Mouse (Mus musculus) liver, embryonic 12.5 days (tissue): ENCODE measurements around the gene Nudcd3. TPM values are rescaled to one million over a fixed set of nuclear protein-coding genes. Genes with fewer than 3 reads are reported as not detected.

Source experiments
- ATAC-seq: fragments of 200-750 bp; cut with Nextera tagmentation; 2 replicates; pipeline ENCODE4 v1.8.0; 2017; ENCODE audit warnings: moderate number of reproducible peaks, mild to moderate bottlenecking, moderate library complexity
- H3K27ac ChIP-seq: fragments of 300-500 bp; sonication (generic); 2 replicates; pipeline ENCODE4 v1.5.1; 2016; ENCODE audit warnings: mild to moderate bottlenecking
- H3K27me3 ChIP-seq: fragments of 300-500 bp; sonication (generic); replicated peaks from 2 replicates; pipeline ENCODE4 v1.6.1; 2016; ENCODE audit warnings: mild to moderate bottlenecking, moderate library complexity
- H3K36me3 ChIP-seq: fragments of 300-500 bp; sonication (generic); 2 replicates; pipeline ENCODE4 v1.6.1; 2016; ENCODE audit warnings: mild to moderate bottlenecking, moderate library complexity
- H3K4me1 ChIP-seq: fragments of 300-500 bp; sonication (generic); 2 replicates; pipeline ENCODE4 v1.6.1; 2016
- H3K4me2 ChIP-seq: fragments of 300-500 bp; sonication (generic); 2 replicates; pipeline ENCODE4 v1.6.1; 2016; ENCODE audit warnings: mild to moderate bottlenecking, moderate library complexity
- H3K4me3 ChIP-seq: fragments of 300-500 bp; sonication (generic); 2 replicates; pipeline ENCODE4 v1.5.1; 2016; ENCODE audit warnings: mild to moderate bottlenecking, moderate library complexity
- H3K9ac ChIP-seq: fragments of 300-500 bp; sonication (generic); 2 replicates; pipeline ENCODE4 v1.6.1; 2016; ENCODE audit warnings: mild to moderate bottlenecking, moderate library complexity
- H3K9me3 ChIP-seq: fragments of 300-500 bp; sonication (generic); replicated peaks from 2 replicates; pipeline ENCODE4 v1.6.1; 2016; ENCODE audit warnings: mild to moderate bottlenecking, moderate library complexity
- WGBS: fragments of 180-500 bp; shearing (Covaris S2); methylation state at CpG from one replicate; pipeline ENCODE4 v1.1.7; 2016; ENCODE audit not compliant: insufficient replicate concordance; 5-methylcytosine and 5-hydroxymethylcytosine counted together
- polyA plus RNA-seq: library from polyadenylated mRNA; unstranded; fragments of >200 nt; fragmentation: Nextera tagmentation; extraction: Ambion mirVana; gene quantifications from 2 replicates; pipeline ENCODE4 v1.2.1, GENCODE M21; 2016

The Nudcd3 gene
- polyA plus RNA-seq, 1 experiment from 2014 or later: 21.7 TPM

- Histone ChIP-seq H3K4me3 (no peak overlapping the region), H3K36me3 (no peaks in the 10 kb centered on the region), H3K9me3 (no peaks in the 10 kb centered on the region), H3K27ac (no peak overlapping the region), H3K4me1 (peaks cover 44% of the 10 kb centered on the region), H3K4me2 (no peak overlapping the region), H3K9ac (no peak overlapping the region), H3K27me3 (no peaks in the 10 kb centered on the region)
- ATAC-seq: no peak
- WGBS: 78% methylated on average over 5 of the region's 5 CpGs
These were observed 43.1 kb downstream of the Nudcd3 start for GRCm38 (mm10) chr11:6157119-6157518.

DNA sequence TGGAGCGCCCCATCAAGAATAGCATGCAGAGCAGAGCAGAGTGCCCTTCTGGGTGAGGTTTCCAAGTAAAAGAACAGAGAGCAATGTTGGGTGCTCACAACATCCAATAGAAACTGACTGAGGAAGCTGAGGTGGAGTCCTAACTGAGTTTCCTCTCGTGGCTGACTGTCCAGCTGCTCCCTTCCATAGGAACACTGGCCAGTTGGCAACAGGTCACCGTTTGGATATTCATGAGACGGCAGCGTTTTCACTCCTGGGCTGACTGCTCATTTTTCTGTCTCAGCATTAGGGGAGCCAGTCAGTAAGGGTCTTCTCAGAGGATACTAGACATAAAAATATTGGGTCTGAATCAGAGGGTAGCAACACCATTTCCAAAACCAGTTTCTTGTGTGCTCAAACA lies 43.6 kb downstream of the Nudcd3 start:
- WGBS: 86% methylated on average over 5 of the region's 5 CpGs
- H3K4me1 ChIP-seq: peaks cover 44% of the 10 kb centered on the region
- no peak for ATAC-seq
- no peaks in the 10 kb centered on the region for H3K27me3 ChIP-seq
- no peak overlapping the region for H3K9ac ChIP-seq
- no peak overlapping the region for H3K4me3 ChIP-seq
- H3K4me2 ChIP-seq: no peak overlapping the region
- no peak overlapping the region for H3K27ac ChIP-seq
- no peaks in the 10 kb centered on the region for H3K36me3 ChIP-seq
- no peaks in the 10 kb centered on the region for H3K9me3 ChIP-seq

GRCm38 (mm10) chr11:6154211-6154701 lies 46.0 kb downstream of the Nudcd3 start:
- Histone ChIP-seq H3K27ac (no peak overlapping the region), H3K4me1 (peaks cover 24% of the 10 kb centered on the region), H3K9me3 (no peaks in the 10 kb centered on the region), H3K9ac (no peak overlapping the region), H3K36me3 (peaks cover 14% of the 10 kb centered on the region), H3K27me3 (no peaks in the 10 kb centered on the region), H3K4me3 (no peak overlapping the region), H3K4me2 (no peak overlapping the region)
- no peak for ATAC-seq
- WGBS: 55% methylated on average over 3 of the region's 3 CpGs

DNA sequence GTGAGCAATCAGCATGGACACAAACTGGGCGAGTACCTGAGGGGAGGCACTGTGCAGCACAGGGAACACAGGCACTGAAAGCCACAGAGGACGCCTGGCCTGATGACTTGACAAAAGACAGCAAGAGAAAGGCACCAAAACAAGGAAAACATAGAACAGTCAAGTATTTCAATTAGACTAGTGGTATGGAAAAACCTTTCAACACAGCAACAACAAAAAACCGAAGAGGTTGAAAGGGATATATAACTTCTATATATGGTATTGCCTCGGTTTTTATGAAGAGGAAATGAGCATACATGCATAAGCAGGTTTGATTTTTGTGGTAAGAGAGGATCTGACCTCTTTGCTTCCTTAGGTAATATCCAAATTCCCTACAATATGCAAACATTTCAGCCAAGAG lies 47.4 kb downstream of the Nudcd3 start:
- no peaks in the 10 kb centered on the region for H3K27me3 ChIP-seq
- H3K9ac ChIP-seq: no peak overlapping the region
- H3K36me3 ChIP-seq: peaks cover 23% of the 10 kb centered on the region
- no peak overlapping the region for H3K4me3 ChIP-seq
- WGBS: 65% methylated on average over 4 of the region's 4 CpGs
- no peak for ATAC-seq
- H3K9me3 ChIP-seq: 0 out of 2 replicates have a peak, but pooled peaks cover 3% of the 10 kb centered on the region
- no peak overlapping the region for H3K27ac ChIP-seq
- peaks cover 16% of the 10 kb centered on the region for H3K4me1 ChIP-seq
- H3K4me2 ChIP-seq: no peak overlapping the region

GRCm38 (mm10) chr11:6138233-6138950 lies 61.8 kb downstream of the Nudcd3 start:
- H3K36me3 ChIP-seq: peaks cover 9% of the 10 kb centered on the region
- no peaks in the 10 kb centered on the region for H3K4me1 ChIP-seq
- WGBS: 79% methylated on average over 7 of the region's 7 CpGs
- no peak for ATAC-seq
- no peaks in the 10 kb centered on the region for H3K27me3 ChIP-seq
- no peak overlapping the region for H3K27ac ChIP-seq
- no peak overlapping the region for H3K4me3 ChIP-seq
- H3K4me2 ChIP-seq: no peak overlapping the region
- no peak overlapping the region for H3K9ac ChIP-seq
- no peaks in the 10 kb centered on the region for H3K9me3 ChIP-seq

GRCm38 (mm10) chr11:6132886-6133285 lies 67.3 kb downstream of the Nudcd3 start:
- H3K4me2 ChIP-seq: no peak overlapping the region
- no peaks in the 10 kb centered on the region for H3K4me1 ChIP-seq
- H3K9me3 ChIP-seq: no peaks in the 10 kb centered on the region
- 80% methylated on average over 4 of the region's 4 CpGs for WGBS
- H3K4me3 ChIP-seq: no peak overlapping the region
- H3K27ac ChIP-seq: no peak overlapping the region
- no peaks in the 10 kb centered on the region for H3K36me3 ChIP-seq
- no peaks in the 10 kb centered on the region for H3K27me3 ChIP-seq
- no peak for ATAC-seq
- H3K9ac ChIP-seq: no peak overlapping the region

DNA sequence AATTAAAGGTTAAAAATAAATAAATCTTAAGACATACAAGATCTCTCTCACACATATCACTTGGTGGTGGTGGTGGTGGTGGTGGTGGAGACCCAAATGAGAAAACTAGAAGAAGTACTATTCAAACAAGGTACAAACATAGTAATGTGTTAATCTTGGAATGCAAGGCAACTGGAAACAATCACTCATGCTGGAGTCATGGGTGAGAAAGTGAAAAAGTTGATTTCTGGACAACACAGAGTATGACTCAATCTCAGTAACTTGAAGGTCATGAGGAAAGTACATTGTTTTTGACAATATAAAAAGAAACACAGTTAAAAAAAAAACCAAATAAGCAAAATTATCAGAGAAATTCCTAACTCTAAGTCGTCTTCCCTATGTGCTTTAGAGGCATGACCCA lies 69.6 kb downstream of the Nudcd3 start:
- no peak overlapping the region for H3K4me3 ChIP-seq
- no peak for ATAC-seq
- H3K4me2 ChIP-seq: no peak overlapping the region
- no peak overlapping the region for H3K27ac ChIP-seq
- H3K4me1 ChIP-seq: no peaks in the 10 kb centered on the region
- 50% methylated on average over 1 of the region's 1 CpGs for WGBS
- H3K27me3 ChIP-seq: no peaks in the 10 kb centered on the region
- H3K36me3 ChIP-seq: no peaks in the 10 kb centered on the region
- H3K9ac ChIP-seq: no peak overlapping the region
- H3K9me3 ChIP-seq: no peaks in the 10 kb centered on the region

DNA sequence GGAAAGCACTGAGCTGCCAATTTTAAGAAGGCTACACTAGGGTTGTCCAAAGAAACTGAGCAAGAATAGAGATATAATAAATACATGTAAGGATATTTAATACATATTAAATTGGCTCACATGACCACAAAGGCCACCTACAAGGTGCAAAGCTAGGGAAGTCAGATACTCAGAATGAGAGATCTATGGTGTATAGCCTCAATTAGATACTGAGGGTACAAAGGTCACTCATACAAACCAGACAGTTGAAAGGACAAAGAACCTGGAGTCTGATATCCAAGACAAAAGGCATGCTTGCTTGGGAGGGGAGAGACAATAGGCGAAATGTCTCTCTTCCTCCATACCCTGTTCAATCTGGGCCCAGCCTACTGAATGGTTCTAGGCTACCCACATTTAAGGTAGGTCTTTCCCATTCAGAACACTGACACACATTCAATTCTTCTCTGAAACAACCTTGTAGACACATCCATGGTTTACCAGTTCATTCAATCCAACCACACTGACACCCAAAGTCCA lies 76.6 kb downstream of the Nudcd3 start:
- Histone ChIP-seq H3K4me3 (no peak overlapping the region), H3K36me3 (peaks cover 41% of the 10 kb centered on the region), H3K4me2 (no peak overlapping the region), H3K4me1 (no peaks in the 10 kb centered on the region), H3K9ac (no peak overlapping the region), H3K27ac (no peak overlapping the region), H3K27me3 (no peaks in the 10 kb centered on the region), H3K9me3 (no peaks in the 10 kb centered on the region)
- ATAC-seq: no peak
- 75% methylated on average over 1 of the region's 1 CpGs for WGBS

DNA sequence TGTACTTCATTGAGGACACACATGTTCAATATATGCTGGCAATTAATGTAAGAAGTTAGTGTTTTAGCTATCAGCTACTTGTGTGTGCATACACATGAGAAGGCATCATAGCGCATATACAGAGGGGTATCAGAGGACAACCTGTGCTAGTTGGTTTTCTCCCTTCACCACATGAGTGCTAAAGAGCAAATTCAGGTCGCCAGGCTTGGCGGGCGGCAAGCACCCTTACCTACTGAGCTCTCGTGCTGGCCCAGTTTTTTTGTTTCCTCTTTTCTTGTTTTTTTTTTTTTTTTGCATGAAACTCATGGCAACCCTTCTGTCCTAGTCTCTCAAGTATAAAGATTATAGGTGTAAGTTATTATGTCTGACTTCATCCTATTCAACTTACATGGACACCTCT lies 77.6 kb downstream of the Nudcd3 start:
- no peak for ATAC-seq
- 85% methylated on average over 5 of the region's 5 CpGs for WGBS
- no peaks in the 10 kb centered on the region for H3K27me3 ChIP-seq
- H3K27ac ChIP-seq: no peak overlapping the region
- no peak overlapping the region for H3K9ac ChIP-seq
- no peak overlapping the region for H3K4me2 ChIP-seq
- no peaks in the 10 kb centered on the region for H3K4me1 ChIP-seq
- H3K36me3 ChIP-seq: peaks cover 49% of the 10 kb centered on the region
- no peak overlapping the region for H3K4me3 ChIP-seq
- no peaks in the 10 kb centered on the region for H3K9me3 ChIP-seq

DNA sequence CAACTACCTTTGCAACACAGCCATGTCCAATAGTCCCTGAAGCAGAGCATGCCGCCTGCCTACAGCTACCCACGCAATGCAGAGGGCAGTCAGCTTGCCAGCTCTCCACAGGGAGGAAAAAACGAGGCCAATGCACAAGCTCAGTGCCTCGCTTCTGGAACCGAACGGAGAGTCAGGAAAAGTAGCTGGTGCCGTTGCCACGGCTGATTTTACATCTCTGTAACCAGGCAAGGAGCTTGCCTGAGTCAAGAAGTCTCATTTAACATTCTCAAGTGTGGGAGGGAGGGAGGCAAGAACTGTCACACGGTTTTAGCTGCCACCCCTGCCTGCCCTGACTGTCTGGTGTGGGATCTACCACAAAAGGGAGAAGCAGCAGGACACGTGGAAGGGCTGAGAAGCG lies 79.6 kb downstream of the Nudcd3 start:
- Histone ChIP-seq H3K9ac (no peak overlapping the region), H3K9me3 (no peaks in the 10 kb centered on the region), H3K4me1 (no peaks in the 10 kb centered on the region), H3K4me3 (no peak overlapping the region), H3K4me2 (no peak overlapping the region), H3K27me3 (no peaks in the 10 kb centered on the region), H3K27ac (no peak overlapping the region), H3K36me3 (peaks cover 58% of the 10 kb centered on the region)
- WGBS: 74% methylated on average over 11 of the region's 11 CpGs
- no peak for ATAC-seq

- no peak for ATAC-seq
- H3K27ac ChIP-seq: no peak overlapping the region
- no peaks in the 10 kb centered on the region for H3K9me3 ChIP-seq
- H3K4me3 ChIP-seq: no peak overlapping the region
- H3K36me3 ChIP-seq: peaks cover 53% of the 10 kb centered on the region
- H3K9ac ChIP-seq: no peak overlapping the region
- WGBS: 89% methylated on average over 6 of the region's 6 CpGs
- no peaks in the 10 kb centered on the region for H3K27me3 ChIP-seq
- no peaks in the 10 kb centered on the region for H3K4me1 ChIP-seq
- H3K4me2 ChIP-seq: no peak overlapping the region
These were observed 80.2 kb downstream of the Nudcd3 start for GRCm38 (mm10) chr11:6120001-6120400.

- Histone ChIP-seq H3K4me1 (no peaks in the 10 kb centered on the region), H3K9ac (no peak overlapping the region), H3K4me3 (no peak overlapping the region), H3K4me2 (no peak overlapping the region), H3K27me3 (no peaks in the 10 kb centered on the region), H3K9me3 (no peaks in the 10 kb centered on the region), H3K36me3 (peaks cover 51% of the 10 kb centered on the region), H3K27ac (no peak overlapping the region)
- ATAC-seq: no peak
- 80% methylated on average over 11 of the region's 11 CpGs for WGBS
These were observed 80.9 kb downstream of the Nudcd3 start for GRCm38 (mm10) chr11:6119312-6119711.

- WGBS: 70% methylated on average over 2 of the region's 2 CpGs
- Histone ChIP-seq H3K27ac (no peak overlapping the region), H3K4me1 (no peaks in the 10 kb centered on the region), H3K36me3 (peaks cover 65% of the 10 kb centered on the region), H3K9ac (no peak overlapping the region), H3K4me2 (no peak overlapping the region), H3K27me3 (no peaks in the 10 kb centered on the region), H3K9me3 (no peaks in the 10 kb centered on the region), H3K4me3 (no peak overlapping the region)
- ATAC-seq: no peak
These were observed 82.3 kb downstream of the Nudcd3 start for GRCm38 (mm10) chr11:6117956-6118355.
